Mouse (Mus musculus): ENCODE data around the gene Hoxd8. TPM values are rescaled to one million over a fixed set of nuclear protein-coding genes. Genes with fewer than 3 reads are reported as not detected.

Hoxd8 gene
- polyA plus RNA-seq, 1 experiment from 2014 or later, result 3.7 TPM

DNA sequence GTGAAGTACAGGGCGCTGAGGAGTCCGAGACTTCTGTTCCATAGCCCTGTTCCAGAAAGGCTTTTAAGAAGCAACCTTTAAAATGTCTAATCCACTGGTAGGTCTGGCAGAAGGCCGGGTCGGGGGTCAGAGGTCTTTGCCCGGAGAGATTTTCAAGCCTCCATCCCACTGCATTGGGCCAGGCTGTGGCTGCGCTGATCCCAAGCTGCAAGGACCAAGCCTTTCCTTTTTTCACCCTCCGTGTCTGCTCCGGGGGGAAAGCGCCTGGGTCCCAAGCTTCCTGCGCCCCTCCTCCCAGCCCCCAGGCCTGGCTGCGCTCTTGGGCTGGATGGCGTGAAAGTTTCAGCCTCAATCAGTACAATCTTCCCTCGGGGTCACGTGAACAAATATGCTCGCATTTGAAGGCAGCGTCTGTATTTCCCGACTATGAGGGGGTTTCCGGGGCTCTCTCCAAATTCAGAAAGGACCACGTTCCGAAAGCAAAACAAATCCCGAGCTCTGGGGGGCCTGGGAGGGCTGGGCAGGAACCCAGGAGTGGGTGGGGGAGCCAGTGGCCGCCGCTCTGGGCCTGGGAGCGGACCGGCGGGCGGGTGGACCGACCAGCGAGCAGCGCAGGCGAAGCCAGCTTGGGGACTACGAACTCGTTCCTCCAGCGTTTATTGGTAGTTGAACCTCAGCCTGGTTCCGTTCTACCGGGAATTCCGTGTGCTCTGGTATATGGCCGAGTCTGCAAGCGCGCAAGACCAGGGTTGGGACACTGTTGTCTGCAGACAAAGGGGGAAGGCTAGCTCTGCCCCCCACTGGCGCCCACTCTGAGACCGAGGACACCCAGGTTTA is 31.7 kb downstream of the Hoxd8 start:
- Histone ChIP-seq H3K9me3 (no peaks in the 10 kb centered on the region), H3K9ac (no peak overlapping the region), H3K27me3 (peaks cover 100% of the 10 kb centered on the region), H3K36me3 (no peaks in the 10 kb centered on the region), H3K4me1 (peaks cover 17% of the 10 kb centered on the region), H3K27ac (no peak overlapping the region), H3K4me3 (peak overlapping the region; percentile 29), H3K4me2 (peak overlapping the region; percentile 46)
- WGBS, result 1% methylated on average over 42 of the region's 42 CpGs
- ATAC-seq (ENCODE audit: insufficient number of reproducible peaks, insufficient read depth, low FRiP score, low TSS enrichment, low read depth), result no peak

- Histone ChIP-seq H3K9ac (no peak overlapping the region), H3K4me2 (peak overlapping the region; percentile 46; the same call in 1 of the 2 replicates), H3K4me3 (peak overlapping the region; percentile 29), H3K4me1 (peaks cover 17% of the 10 kb centered on the region), H3K36me3 (no peaks in the 10 kb centered on the region), H3K27ac (no peak overlapping the region), H3K9me3 (no peaks in the 10 kb centered on the region), H3K27me3 (peaks cover 99% of the 10 kb centered on the region)
- no peak for ATAC-seq (ENCODE audit: insufficient number of reproducible peaks, insufficient read depth, low FRiP score, low TSS enrichment, low read depth)
- 2% methylated on average over 15 of the region's 15 CpGs for WGBS
Observed at GRCm38 (mm10) chr2:74736688-74737577, 32.5 kb downstream of the Hoxd8 start.

DNA sequence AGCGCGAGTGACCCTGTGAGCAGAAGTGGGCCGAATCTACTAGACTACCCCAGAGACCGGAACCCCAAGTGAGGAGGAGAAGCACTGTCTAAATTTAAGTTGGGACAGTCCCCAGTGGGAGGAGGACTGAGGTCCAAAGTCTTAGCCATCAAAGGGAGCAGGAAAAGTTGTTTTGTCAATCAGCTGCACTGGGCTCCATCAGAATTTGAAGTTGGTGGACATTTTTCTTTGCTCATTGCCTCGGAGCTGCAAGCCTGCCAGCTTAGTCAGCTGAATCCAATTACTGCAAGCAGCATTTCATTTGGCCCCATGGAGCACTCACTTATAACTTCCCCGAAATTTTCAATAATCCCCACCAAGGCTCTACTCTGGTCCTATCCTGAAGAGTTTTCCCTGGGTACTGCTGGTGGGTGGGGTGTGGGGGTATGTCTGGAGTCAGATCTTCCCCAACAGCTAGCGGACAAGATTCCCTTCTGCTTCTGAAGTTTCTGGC is 33.2 kb downstream of the Hoxd8 start:
- WGBS, result 3% methylated on average over 7 of the region's 7 CpGs
- Histone ChIP-seq H3K4me2 (no peak overlapping the region), H3K27ac (no peak overlapping the region), H3K4me1 (peaks cover 16% of the 10 kb centered on the region), H3K9ac (no peak overlapping the region), H3K36me3 (no peaks in the 10 kb centered on the region), H3K27me3 (peaks cover 99% of the 10 kb centered on the region), H3K4me3 (no peak overlapping the region), H3K9me3 (no peaks in the 10 kb centered on the region)
- no peak for ATAC-seq (ENCODE audit: insufficient number of reproducible peaks, insufficient read depth, low FRiP score, low TSS enrichment, low read depth)

DNA sequence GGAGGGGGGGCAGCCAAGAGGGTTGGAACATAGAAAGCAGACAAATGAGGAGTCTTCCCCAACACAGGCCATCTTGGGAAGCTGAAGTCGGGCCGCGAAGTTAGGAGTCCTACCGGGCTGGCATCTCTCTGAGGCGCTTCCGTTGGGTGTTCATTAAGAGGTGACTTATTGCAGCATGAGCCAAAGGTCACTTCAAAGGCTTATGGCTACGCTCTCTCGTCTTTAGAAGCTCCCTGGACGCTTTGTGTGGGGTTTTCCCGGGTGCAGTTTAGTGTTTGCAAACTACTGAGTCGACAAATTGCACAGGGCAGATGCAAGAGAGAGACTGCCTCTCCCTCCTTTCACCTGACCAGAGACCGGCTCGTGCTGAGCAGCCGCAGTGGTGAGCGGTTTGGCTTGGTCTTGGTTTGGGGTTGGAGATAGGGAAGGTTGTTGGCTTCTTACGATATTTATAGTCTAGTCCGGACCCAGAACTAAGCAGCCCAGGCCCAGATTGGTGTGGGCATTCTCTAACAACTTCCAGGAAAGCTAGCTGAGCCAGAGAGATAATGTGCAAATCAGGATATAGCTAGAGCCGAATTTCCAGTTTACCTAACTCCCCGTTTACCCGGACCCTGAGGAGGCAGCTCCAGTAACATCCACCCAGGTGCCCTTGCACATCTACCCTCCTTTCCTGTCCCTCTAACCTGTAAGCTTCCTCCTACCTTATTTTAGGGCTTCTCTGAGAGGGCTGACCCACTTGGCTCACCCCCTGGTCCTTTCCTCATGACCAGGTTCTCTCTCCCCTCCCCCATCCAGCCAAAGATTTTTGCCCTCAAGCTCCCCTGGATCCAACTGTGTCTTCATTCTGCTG is 34.4 kb downstream of the Hoxd8 start:
- 3% methylated on average over 20 of the region's 20 CpGs for WGBS
- H3K9ac ChIP-seq, result no peak overlapping the region
- H3K36me3 ChIP-seq, result no peaks in the 10 kb centered on the region
- no peak for ATAC-seq (ENCODE audit: insufficient number of reproducible peaks, insufficient read depth, low FRiP score, low TSS enrichment, low read depth)
- H3K4me1 ChIP-seq, result peaks cover 12% of the 10 kb centered on the region; the same call in 1 of the 2 replicates
- peaks cover 98% of the 10 kb centered on the region for H3K27me3 ChIP-seq
- H3K4me3 ChIP-seq, result no peak overlapping the region
- no peak overlapping the region for H3K27ac ChIP-seq
- no peaks in the 10 kb centered on the region for H3K9me3 ChIP-seq
- no peak overlapping the region for H3K4me2 ChIP-seq

- ATAC-seq (ENCODE audit: insufficient number of reproducible peaks, insufficient read depth, low FRiP score, low TSS enrichment, low read depth), result no peak
- Histone ChIP-seq H3K9me3 (no peaks in the 10 kb centered on the region), H3K36me3 (no peaks in the 10 kb centered on the region), H3K4me2 (no peak overlapping the region), H3K27me3 (peaks cover 98% of the 10 kb centered on the region), H3K4me3 (no peak overlapping the region), H3K9ac (no peak overlapping the region), H3K27ac (no peak overlapping the region), H3K4me1 (peaks cover 12% of the 10 kb centered on the region; the same call in 1 of the 2 replicates)
- WGBS, result 9% methylated on average over 2 of the region's 2 CpGs
Observed at GRCm38 (mm10) chr2:74739476-74739800, 35.0 kb downstream of the Hoxd8 start.

DNA sequence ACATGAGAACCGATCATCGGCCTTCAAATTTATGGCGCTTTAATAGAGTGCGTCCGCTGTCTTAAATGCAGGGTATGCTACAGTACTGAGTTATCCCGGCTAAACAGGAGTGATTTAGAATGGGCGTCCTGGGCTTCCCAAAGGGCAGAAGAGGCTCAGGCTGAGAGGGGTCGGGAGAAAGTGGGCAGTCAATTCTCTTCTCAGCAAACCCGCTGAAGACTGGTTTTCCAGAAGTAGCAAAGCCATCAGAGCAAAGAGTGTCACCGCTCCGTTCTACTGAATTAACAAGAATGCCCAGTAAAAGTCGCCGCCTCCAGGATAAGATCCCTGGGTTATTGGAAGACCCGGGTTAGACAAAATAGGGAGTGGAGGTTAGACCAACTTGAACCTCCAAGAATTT is 35.5 kb downstream of the Hoxd8 start:
- Histone ChIP-seq H3K9me3 (no peaks in the 10 kb centered on the region), H3K9ac (no peak overlapping the region), H3K4me2 (0 out of 2 replicates have a peak overlapping the region, but pooled peaks have one; percentile 28), H3K36me3 (no peaks in the 10 kb centered on the region), H3K27ac (no peak overlapping the region), H3K4me3 (no peak overlapping the region), H3K4me1 (peaks cover 12% of the 10 kb centered on the region; the same call in 1 of the 2 replicates), H3K27me3 (peaks cover 98% of the 10 kb centered on the region)
- whole genome bisulfite sequencing, result 2% methylated on average over 14 of the region's 14 CpGs
- ATAC-seq (ENCODE audit: insufficient number of reproducible peaks, insufficient read depth, low FRiP score, low TSS enrichment, low read depth), result no peak

DNA sequence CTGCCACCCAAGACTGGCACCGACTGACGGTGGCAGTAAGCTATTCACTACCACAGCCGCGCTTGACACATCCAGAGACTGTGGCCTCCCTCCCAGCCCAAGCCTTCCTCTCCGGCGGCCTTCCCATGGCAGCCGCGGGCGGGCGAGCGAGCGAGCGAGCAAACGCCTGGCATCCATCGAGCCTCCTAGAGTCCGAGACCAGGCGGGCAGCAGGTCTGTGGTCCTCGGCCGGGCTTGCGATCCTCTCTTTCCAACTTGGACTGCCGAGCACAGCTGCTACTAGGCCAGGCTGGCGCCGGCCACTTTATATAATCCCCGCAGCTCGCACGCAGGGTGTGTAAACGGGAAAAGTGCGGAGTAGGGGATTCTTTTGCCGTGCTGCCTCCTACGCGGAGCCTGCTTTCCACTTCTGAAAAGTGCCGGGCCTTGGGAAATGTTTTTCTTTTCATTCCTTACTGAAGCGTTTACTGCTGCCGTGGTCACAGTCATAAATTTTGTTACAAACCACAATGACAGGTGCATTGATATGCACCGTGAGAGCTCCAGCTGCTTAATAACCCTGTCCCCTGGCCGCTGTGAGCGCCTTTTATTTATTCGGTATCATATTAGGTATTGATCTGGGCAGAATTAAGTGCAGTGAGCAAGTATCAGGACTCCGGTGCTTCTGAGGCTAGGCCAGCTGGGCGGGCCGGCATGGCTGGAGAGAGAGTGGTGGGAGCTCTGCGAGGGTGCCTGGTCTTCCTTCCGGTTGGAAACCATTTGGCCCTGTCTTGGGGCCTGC is 36.1 kb downstream of the Hoxd8 start:
- ATAC-seq (ENCODE audit: insufficient number of reproducible peaks, insufficient read depth, low FRiP score, low TSS enrichment, low read depth), result no peak
- H3K4me2 ChIP-seq, result peak overlapping the region; percentile 28; the same call in 1 of the 2 replicates
- H3K9ac ChIP-seq, result no peak overlapping the region
- H3K27ac ChIP-seq, result no peak overlapping the region
- WGBS, result 2% methylated on average over 43 of the region's 43 CpGs
- no peak overlapping the region; the same call in 1 of the 2 replicates for H3K4me3 ChIP-seq
- no peaks in the 10 kb centered on the region for H3K36me3 ChIP-seq
- H3K9me3 ChIP-seq, result no peaks in the 10 kb centered on the region
- peaks cover 98% of the 10 kb centered on the region for H3K27me3 ChIP-seq
- peaks cover 9% of the 10 kb centered on the region; the same call in 1 of the 2 replicates for H3K4me1 ChIP-seq

DNA sequence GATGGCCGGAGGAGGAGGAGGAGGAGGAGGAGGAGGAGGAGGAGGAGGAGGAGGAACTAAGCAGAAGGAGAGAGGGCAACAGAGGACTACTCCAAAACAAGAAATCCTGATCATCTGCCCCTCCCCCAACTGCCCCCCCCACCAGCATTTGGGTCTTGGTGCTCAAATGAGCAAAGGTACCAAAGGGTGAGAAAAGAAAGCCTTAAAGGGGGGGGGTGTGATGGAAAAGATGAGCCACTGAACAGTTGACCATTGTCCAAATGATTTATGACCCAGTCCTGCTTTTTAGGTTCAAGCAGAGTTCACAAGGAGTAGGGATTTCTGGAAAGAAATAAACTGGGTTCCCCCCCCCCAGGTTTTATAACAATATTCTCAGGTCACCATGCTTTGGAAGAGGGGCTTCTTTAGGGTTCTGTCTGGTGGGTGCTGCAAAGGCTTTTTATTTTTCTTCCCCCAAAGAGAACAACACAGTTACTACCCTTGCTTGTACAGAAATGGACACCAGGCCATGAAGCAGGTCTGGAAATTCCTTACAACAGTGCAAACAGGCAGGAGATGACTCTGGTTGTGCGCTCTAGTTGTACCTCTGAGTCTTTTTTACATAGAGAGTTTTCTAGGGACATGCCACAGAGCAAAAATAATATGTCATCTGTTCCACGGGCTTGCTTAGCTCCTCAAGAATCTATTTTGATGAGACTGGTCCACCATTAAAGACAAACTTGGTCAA is 37.0 kb downstream of the Hoxd8 start:
- Histone ChIP-seq H3K9me3 (no peaks in the 10 kb centered on the region), H3K4me3 (no peak overlapping the region), H3K36me3 (no peaks in the 10 kb centered on the region), H3K9ac (no peak overlapping the region), H3K27me3 (peaks cover 98% of the 10 kb centered on the region), H3K27ac (no peak overlapping the region), H3K4me2 (no peak overlapping the region), H3K4me1 (peaks cover 3% of the 10 kb centered on the region; the same call in 1 of the 2 replicates)
- no peak for ATAC-seq (ENCODE audit: insufficient number of reproducible peaks, insufficient read depth, low FRiP score, low TSS enrichment, low read depth)
- 26% methylated on average over 2 of the region's 3 CpGs for WGBS

DNA sequence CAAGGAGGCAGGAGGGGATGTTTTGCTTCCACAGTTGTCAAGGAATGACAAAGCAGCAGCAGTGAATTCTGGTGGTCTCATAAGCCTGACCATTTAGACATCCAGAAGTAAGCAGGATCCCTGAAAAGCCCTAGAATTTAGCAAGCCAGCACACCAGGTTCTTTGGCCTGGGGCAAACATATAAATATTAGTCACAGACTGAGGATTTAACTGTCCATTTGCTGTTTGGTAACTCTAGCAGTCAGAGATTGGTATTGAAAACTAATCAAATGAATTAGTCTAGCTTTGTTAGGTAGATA is 37.5 kb downstream of the Hoxd8 start:
- H3K27me3 ChIP-seq, result peaks cover 98% of the 10 kb centered on the region
- ATAC-seq (ENCODE audit: insufficient number of reproducible peaks, insufficient read depth, low FRiP score, low TSS enrichment, low read depth), result no peak
- no peak overlapping the region for H3K9ac ChIP-seq
- H3K4me3 ChIP-seq, result no peak overlapping the region
- H3K4me2 ChIP-seq, result no peak overlapping the region
- no peak overlapping the region for H3K27ac ChIP-seq
- no peaks in the 10 kb centered on the region for H3K36me3 ChIP-seq
- peaks cover 7% of the 10 kb centered on the region; the same call in 1 of the 2 replicates for H3K4me1 ChIP-seq
- no peaks in the 10 kb centered on the region for H3K9me3 ChIP-seq

DNA sequence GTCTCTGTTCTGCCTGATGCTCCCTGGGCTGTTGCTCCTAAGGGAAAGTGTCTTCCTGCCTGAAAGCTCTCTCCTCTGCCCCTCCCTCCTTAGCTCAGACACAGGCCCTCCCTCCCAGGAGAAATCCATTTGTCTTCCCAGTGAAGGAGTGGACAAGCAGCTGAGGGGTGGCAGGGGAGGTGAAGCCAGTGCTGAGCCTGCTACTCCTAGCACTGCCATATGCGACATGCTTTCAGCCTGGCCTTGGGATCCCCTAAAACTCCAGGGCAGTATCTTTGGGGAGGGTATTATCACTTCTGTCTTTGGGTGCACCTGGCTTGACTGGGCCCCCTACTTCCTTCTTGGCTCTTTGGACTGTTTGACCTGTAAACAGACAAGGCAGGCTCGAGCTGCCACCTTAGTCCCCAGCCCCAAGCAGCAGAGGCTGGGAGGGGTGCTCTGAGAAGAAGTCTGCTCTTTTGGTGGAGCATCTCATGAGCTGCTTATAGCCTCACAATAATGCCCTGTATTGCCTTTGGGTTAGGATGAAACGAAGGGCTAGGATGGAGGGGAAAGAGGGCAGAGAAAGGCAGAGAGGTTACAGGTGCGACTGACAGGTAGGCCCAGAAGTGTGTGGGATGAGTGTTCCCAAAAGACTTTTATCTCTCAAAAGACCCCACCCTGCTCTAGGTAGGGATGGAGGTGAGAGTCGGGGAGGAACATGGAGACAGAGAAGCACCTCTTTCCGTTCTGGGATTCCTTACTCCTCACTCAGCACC is 41.3 kb downstream of the Hoxd8 start:
- Histone ChIP-seq H3K4me3 (no peak overlapping the region), H3K36me3 (no peaks in the 10 kb centered on the region), H3K9me3 (no peaks in the 10 kb centered on the region), H3K4me1 (peaks cover 20% of the 10 kb centered on the region), H3K9ac (no peak overlapping the region), H3K27me3 (peaks cover 98% of the 10 kb centered on the region), H3K4me2 (no peak overlapping the region), H3K27ac (no peak overlapping the region)
- WGBS, result 5% methylated on average over 6 of the region's 6 CpGs
- ATAC-seq (ENCODE audit: insufficient number of reproducible peaks, insufficient read depth, low FRiP score, low TSS enrichment, low read depth), result no peak
